Mouse (Mus musculus): ENCODE measurements around the gene Mgat5.

GRCm38 (mm10) chr1:127310703-127311102, 105.9 kb downstream of the Mgat5 start:
- TF ChIP-seq ZC3H11A (IDR thresholded peaks at IDR 0.05; ENCODE audit: borderline replicate concordance, low read depth, low read length): no peak
- no peak for TF ChIP-seq ZNF384 (IDR thresholded peaks at IDR 0.05; ENCODE audit: low read depth, low read length)
- no peak for TF ChIP-seq CHD2 (IDR thresholded peaks at IDR 0.05; ENCODE audit: low read depth, low read length)
- no peak for TF ChIP-seq HCFC1 (IDR thresholded peaks at IDR 0.05; ENCODE audit: borderline replicate concordance, insufficient read depth, low read length)
